Mouse (Mus musculus) ES-Bruce4 (cell line): ENCODE results near the gene Gpcpd1. TPM values are rescaled to one million over a fixed set of nuclear protein-coding genes. Genes with fewer than 3 reads are reported as not detected.

Experiments used
- H3K27ac ChIP-seq: 2 replicates; pipeline ENCODE4 v1.5.1; 2012; ENCODE audit warnings: low read length, inconsistent platforms; ENCODE audit not compliant: insufficient read depth
- H3K27me3 ChIP-seq: 2 replicates; pipeline ENCODE4 v1.6.1; 2012; ENCODE audit warnings: mild to moderate bottlenecking, low read length, inconsistent platforms; ENCODE audit not compliant: control insufficient read depth, poor library complexity, insufficient read depth, severe bottlenecking
- H3K36me3 ChIP-seq: 2 replicates; pipeline ENCODE4 v1.6.1; 2012; ENCODE audit warnings: inconsistent platforms, mild to moderate bottlenecking, low read length, moderate library complexity; ENCODE audit not compliant: control insufficient read depth, poor library complexity, insufficient read depth, severe bottlenecking
- H3K4me1 ChIP-seq: one replicate; pipeline ENCODE4 v1.8.1; 2011; ENCODE audit warnings: low read length; ENCODE audit not compliant: control insufficient read depth, insufficient read depth
- H3K4me3 ChIP-seq: 2 replicates; pipeline ENCODE4 v1.5.1; 2011; ENCODE audit warnings: low read depth, mild to moderate bottlenecking, low read length
- H3K9ac ChIP-seq: 2 replicates; pipeline ENCODE4 v1.6.1; 2012; ENCODE audit warnings: low read depth, mild to moderate bottlenecking, inconsistent platforms; ENCODE audit not compliant: poor library complexity, severe bottlenecking
- H3K9me3 ChIP-seq: replicated peaks from 2 replicates; pipeline ENCODE4 v1.6.1; 2012; ENCODE audit warnings: mild to moderate bottlenecking, low read length, inconsistent platforms; ENCODE audit not compliant: control insufficient read depth, poor library complexity, insufficient read depth, severe bottlenecking
- CTCF ChIP-seq: IDR thresholded peaks from one replicate; pipeline ENCODE4 v1.8.1; 2011; ENCODE audit warnings: low read depth, low read length
- EP300 ChIP-seq: IDR thresholded peaks from 2 replicates; pipeline ENCODE4 v1.6.1; 2011; ENCODE audit warnings: low read depth, low read length; ENCODE audit not compliant: insufficient read depth
- POLR2A ChIP-seq: IDR thresholded peaks from one replicate; pipeline ENCODE4 v1.8.1; 2011; ENCODE audit warnings: low read length; ENCODE audit not compliant: insufficient read depth
- polyA plus RNA-seq: library from polyadenylated mRNA; stranded (reverse); fragments of >200 nt; gene quantifications from 2 replicates; pipeline ENCODE4 v1.2.4, GENCODE M21; 2011; ENCODE audit warnings: low read depth; ENCODE audit not compliant: missing spikeins, insufficient read depth, insufficient read length

Gpcpd1 gene
- polyA plus RNA-seq, 1 experiment = 11.0 TPM

DNA sequence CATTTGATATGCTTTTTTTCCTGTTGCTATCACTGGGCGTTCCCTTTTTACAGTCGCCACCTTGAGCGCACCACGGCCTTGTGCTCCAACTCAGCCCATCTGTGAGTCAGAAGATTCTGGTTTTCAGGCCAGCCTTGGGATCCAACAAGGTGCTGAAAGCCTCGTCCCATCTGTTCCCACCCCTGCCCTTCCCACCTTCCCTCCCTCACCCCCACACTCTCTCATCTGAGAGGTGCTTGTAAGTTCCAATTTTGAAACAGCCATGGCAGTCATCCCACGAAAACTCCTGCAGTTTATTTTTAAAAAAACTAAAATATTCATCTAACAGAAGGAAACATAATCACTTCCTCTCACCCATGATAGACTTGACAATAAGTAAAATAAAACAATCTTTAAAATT lies 80.0 kb downstream of the Gpcpd1 start:
- no peaks in the 10 kb centered on the region for H3K27me3 ChIP-seq
- no peaks in the 10 kb centered on the region for H3K9me3 ChIP-seq
- no peak for TF ChIP-seq CTCF
- TF ChIP-seq POLR2A = no peak
- TF ChIP-seq EP300 = no peak
- no peaks in the 10 kb centered on the region for H3K4me1 ChIP-seq
- H3K36me3 ChIP-seq = no peaks in the 10 kb centered on the region
- H3K27ac ChIP-seq = no peak overlapping the region
- no peak overlapping the region for H3K9ac ChIP-seq
- no peak overlapping the region for H3K4me3 ChIP-seq

DNA sequence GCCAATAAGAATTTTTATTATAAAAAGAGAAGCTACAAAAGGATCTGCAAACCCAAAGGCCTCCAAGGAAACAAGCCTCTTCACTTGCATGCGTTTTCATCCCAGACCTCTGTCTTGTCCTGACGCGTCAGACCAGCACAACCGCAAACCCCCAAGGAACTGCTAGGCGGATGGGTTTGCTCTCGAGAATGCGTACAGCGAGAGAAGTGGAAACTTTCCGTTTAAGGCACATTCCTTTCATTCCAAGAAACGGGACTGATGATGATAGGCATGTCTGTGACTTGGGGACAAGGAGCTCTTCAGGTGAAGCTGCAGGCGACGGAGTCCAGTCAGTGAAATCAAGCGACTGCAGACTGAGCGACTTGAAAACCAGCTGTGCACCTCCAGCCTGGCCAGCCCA lies 80.4 kb downstream of the Gpcpd1 start:
- H3K27ac ChIP-seq = no peak overlapping the region
- no peak overlapping the region for H3K4me3 ChIP-seq
- no peaks in the 10 kb centered on the region for H3K27me3 ChIP-seq
- H3K4me1 ChIP-seq = no peaks in the 10 kb centered on the region
- H3K36me3 ChIP-seq = no peaks in the 10 kb centered on the region
- no peak overlapping the region for H3K9ac ChIP-seq
- no peaks in the 10 kb centered on the region for H3K9me3 ChIP-seq
- TF ChIP-seq CTCF (no peak), EP300 (no peak), POLR2A (no peak)

- Histone ChIP-seq H3K36me3 (no peaks in the 10 kb centered on the region), H3K4me1 (no peaks in the 10 kb centered on the region), H3K27ac (no peak overlapping the region), H3K9ac (no peak overlapping the region), H3K9me3 (no peaks in the 10 kb centered on the region), H3K27me3 (no peaks in the 10 kb centered on the region), H3K4me3 (no peak overlapping the region)
- TF ChIP-seq EP300 = no peak
- no peak for TF ChIP-seq CTCF
- TF ChIP-seq POLR2A = no peak
Measured at GRCm38 (mm10) chr2:132505828-132506227, 81.7 kb downstream of the Gpcpd1 start.

DNA sequence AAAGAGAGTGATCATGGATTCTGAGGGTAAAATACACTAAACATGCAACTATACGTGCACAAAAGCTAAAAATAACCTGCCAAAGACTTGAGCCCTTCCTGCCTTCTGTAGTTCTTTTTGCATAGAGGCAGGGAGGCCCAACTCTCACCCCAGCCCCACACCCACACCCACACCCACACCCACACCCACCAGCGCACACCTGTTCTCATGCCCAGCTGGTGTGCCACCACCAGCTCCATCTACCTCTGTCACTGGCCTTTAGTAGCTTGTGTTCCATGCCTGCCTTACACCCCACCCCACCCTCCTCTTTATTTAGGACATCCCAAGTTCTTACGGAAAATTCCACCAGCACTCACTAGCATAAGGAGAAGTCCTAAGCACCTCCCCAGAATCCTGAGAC lies 89.2 kb downstream of the Gpcpd1 start:
- TF ChIP-seq CTCF (no peak), POLR2A (no peak), EP300 (no peak)
- Histone ChIP-seq H3K9me3 (no peaks in the 10 kb centered on the region), H3K27ac (no peak overlapping the region), H3K36me3 (no peaks in the 10 kb centered on the region), H3K4me3 (no peak overlapping the region), H3K4me1 (peaks cover 2% of the 10 kb centered on the region), H3K27me3 (no peaks in the 10 kb centered on the region), H3K9ac (no peak overlapping the region)

- TF ChIP-seq CTCF (no peak), POLR2A (no peak), EP300 (no peak)
- Histone ChIP-seq H3K27ac (no peak overlapping the region), H3K4me1 (peaks cover 2% of the 10 kb centered on the region), H3K4me3 (no peak overlapping the region), H3K27me3 (no peaks in the 10 kb centered on the region), H3K9ac (no peak overlapping the region), H3K9me3 (no peaks in the 10 kb centered on the region), H3K36me3 (no peaks in the 10 kb centered on the region)
Measured at GRCm38 (mm10) chr2:132497412-132498135, 90.0 kb downstream of the Gpcpd1 start.

DNA sequence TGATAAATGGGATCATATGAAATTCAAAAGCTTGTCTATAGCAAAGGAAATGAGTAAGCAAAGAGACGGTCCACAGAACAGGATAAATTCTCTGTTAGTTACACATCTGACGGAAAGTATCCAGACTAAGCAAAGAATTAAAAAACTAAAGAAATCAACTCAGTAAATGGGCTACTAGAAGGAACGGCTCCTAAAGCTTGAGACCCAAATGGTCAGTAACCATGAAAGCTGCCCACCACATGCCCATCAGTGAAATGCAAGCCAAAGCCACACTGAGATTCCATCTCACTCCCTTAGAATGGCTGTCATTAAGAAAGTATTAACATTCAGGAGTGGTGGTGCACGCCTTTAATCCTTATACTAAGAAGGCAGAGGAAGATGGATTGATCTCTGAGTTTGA lies 94.3 kb downstream of the Gpcpd1 start:
- no peaks in the 10 kb centered on the region for H3K9me3 ChIP-seq
- H3K27ac ChIP-seq = no peak overlapping the region
- TF ChIP-seq CTCF = no peak
- TF ChIP-seq EP300 = no peak
- TF ChIP-seq POLR2A = no peak
- H3K4me1 ChIP-seq = no peaks in the 10 kb centered on the region
- H3K36me3 ChIP-seq = no peaks in the 10 kb centered on the region
- no peaks in the 10 kb centered on the region for H3K27me3 ChIP-seq
- no peak overlapping the region for H3K4me3 ChIP-seq
- H3K9ac ChIP-seq = no peak overlapping the region
